Mouse (Mus musculus): Measurements from ENCODE around the gene Mettl27.

The Mettl27 gene

GRCm38 (mm10) chr5:134983771-134984170 is 51.6 kb downstream of the Mettl27 start:
- no peak for DNase-seq (ENCODE audit: extremely low read depth, low read depth, low spot score)

GRCm38 (mm10) chr5:134985633-134986297 is 53.6 kb downstream of the Mettl27 start, which contains the start of gene Cldn3:
Cldn3 (plus strand) TSS chr5:134986214.
- DNase-seq (ENCODE audit: extremely low read depth, low read depth, low spot score): no peak

- no peak for DNase-seq (ENCODE audit: extremely low read depth, low read depth, low spot score)
Observed at GRCm38 (mm10) chr5:134986298-134987268, 54.4 kb downstream of the Mettl27 start.

- no peak for DNase-seq (ENCODE audit: extremely low read depth, low read depth, low spot score)
Observed at GRCm38 (mm10) chr5:134989166-134989565, 57.0 kb downstream of the Mettl27 start.

GRCm38 (mm10) chr5:134989741-134990140 is 57.6 kb downstream of the Mettl27 start:
- no peak for DNase-seq (ENCODE audit: extremely low read depth, low read depth, low spot score)

Data from fat pad, adult 2 months (tissue).